Mouse (Mus musculus) left cerebral cortex, adult 11 months (tissue): ENCODE measurements around the gene Ddx49.

Source experiments
- DNase-seq: peaks from one replicate; pipeline ENCODE4 v3.0.0; 2022; ENCODE audit warnings: low spot score

Gene Ddx49

GRCm38 (mm10) chr8:70316511-70317504 is 14.5 kb upstream of the Ddx49 start:
- DNase-seq: peak; percentile 81

- peak; percentile 67 for DNase-seq
Measured at GRCm38 (mm10) chr8:70315624-70316510, 13.6 kb upstream of the Ddx49 start, which contains the start of gene Cers1. Cers1 (plus strand) TSS chr8:70315775.

DNA sequence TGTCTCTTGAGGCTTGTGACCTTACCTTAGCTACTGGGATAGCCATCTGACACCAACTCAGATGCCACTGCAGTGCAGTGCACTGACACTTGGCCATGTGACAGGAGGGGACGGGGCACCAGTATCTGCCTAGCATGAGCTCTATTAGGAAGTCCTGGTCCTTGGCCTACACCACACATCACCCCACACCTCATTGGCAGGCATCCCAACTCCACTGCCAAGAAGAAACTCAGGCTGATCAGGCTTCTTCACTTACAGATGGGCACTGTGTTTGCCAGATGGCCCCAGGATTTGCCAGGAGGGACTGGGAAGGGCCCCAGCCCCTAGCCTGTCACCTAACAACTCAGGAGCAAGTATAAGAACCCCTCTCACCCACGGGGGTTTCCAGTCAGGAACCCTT is 11.1 kb upstream of the Ddx49 start:
- no peak for DNase-seq

GRCm38 (mm10) chr8:70309311-70309710 is 7.0 kb upstream of the Ddx49 start:
- DNase-seq: no peak

DNA sequence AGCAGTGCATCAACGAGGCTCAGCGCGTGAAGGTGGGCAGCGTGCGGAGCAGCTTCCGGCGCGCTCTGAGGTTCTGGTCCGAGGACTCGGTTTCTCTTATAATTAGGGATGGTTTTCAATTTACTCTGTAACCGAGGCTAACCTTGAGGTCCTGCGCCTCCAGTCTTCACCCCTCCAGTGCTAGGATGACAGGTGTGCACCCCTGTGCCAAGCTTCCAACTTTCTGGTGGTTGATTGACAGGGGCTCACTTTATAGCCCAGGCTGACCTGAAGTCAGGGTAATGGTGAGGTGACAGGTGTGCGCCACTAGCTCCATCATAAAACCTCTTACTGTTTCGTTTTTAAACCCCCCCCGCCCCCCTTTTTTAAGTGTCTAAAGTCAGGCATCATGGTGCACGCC is 612 bp upstream of the Ddx49 start:
- DNase-seq: no peak

DNA sequence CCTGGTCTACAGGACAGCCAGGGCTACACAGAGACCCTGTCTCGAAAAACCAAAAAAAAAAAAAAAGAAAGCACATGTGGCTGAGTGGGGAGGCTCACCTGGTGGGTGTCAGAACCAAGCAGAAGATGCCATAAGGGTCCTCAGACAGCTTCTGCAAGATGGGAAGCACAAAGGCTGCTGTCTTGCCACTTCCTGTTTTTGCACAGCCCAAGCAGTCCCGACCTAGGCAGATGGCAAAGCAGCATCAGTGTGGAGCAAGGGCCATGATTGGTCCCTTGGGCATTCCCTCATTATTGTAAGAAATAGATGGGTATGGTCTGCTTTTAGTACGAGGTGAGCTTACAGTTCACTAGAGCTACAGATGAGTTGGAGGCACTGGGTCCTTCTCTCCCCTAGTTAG is 1.4 kb downstream of the Ddx49 start:
- no peak for DNase-seq

DNA sequence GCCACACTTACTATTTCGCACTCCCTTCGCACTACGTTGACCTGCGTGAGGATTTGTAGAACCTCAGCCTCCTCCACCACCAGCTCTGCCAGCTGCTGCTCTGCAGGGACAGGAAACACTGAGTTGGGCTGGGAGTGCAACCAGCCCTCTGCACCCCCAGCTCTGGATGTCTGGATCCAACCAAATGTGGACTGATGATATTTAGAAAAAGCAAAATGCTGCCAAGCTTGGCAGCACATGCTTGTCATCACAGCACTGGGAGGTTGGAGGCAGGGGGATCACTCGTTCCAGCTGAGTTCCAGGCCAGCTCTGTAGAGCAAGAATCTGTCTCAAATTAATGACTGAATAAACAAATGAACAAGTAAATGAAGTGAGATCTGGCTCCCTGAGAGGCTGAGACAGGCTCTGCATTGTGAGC is 8.3 kb downstream of the Ddx49 start:
- DNase-seq: no peak

- no peak for DNase-seq
Measured at GRCm38 (mm10) chr8:70286737-70287136, 15.6 kb downstream of the Ddx49 start.

GRCm38 (mm10) chr8:70285304-70285703 is 17.0 kb downstream of the Ddx49 start:
- DNase-seq: no peak

DNA sequence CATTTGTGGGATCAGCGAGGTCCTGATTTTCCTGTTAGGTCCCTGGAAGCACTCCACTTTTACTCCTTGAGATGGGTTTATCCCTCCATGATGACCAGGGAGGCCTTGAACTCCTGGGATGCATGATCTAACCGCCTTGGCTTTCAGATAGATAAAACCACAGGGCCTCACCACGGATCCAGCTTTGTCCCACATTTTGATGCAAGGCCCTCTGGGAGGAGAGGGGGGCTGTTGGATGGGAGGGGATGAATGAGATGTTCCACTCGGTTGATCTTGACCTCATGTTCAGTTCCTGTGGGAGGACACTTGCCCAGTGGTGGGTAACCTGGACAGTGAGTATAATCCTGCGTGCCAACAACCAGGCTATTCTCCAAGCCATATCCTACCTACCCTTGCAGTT is 17.9 kb downstream of the Ddx49 start:
- no peak for DNase-seq

GRCm38 (mm10) chr8:70283136-70284077 is 18.9 kb downstream of the Ddx49 start:
- peak; percentile 17 for DNase-seq

- DNase-seq: peak; percentile 62
Measured at GRCm38 (mm10) chr8:70282603-70283135, 19.6 kb downstream of the Ddx49 start, which contains the start of gene Homer3. Homer3 (plus strand) TSS chr8:70282827.

DNA sequence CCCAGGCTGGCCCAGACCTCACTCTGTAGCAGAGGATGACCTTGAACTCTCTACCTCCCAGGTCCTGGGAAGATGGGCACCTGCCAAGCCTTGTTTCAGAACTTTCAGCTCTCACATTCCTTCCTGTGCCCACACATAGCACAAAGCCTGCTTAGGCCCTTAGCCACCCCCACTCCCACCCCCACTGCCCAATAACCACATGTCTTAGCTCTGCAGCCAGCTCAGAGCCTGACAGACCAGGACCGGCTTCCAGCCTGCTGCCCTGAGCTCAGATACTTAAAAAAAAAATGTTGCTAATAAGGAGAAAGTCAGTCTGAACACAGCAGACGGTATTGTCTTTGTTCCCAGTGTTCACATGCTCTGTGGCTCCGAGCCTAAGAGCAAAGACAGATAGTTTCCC is 21.3 kb downstream of the Ddx49 start:
- no peak for DNase-seq

GRCm38 (mm10) chr8:70279266-70279665 is 23.0 kb downstream of the Ddx49 start:
- DNase-seq: no peak

GRCm38 (mm10) chr8:70278175-70278574 is 24.1 kb downstream of the Ddx49 start:
- DNase-seq: no peak

GRCm38 (mm10) chr8:70276476-70276875 is 25.8 kb downstream of the Ddx49 start:
- DNase-seq: no peak

- no peak for DNase-seq
Measured at GRCm38 (mm10) chr8:70274350-70274749, 27.9 kb downstream of the Ddx49 start.

GRCm38 (mm10) chr8:70272949-70273348 is 29.3 kb downstream of the Ddx49 start:
- no peak for DNase-seq

- no peak for DNase-seq
Measured at GRCm38 (mm10) chr8:70268799-70269565, 33.3 kb downstream of the Ddx49 start.

GRCm38 (mm10) chr8:70268311-70268710 is 34.0 kb downstream of the Ddx49 start:
- DNase-seq: no peak
